Mouse (Mus musculus) testis, adult 2 months (tissue): ENCODE results near the gene Tbx2.

Experiments used
- CTCF ChIP-seq: fragments of 200-500 bp; IDR thresholded peaks from 2 replicates; pipeline ENCODE4 v1.5.1; 2012; ENCODE audit warnings: low read depth, mild to moderate bottlenecking, inconsistent platforms, low read length, moderate library complexity; ENCODE audit not compliant: control insufficient read depth, insufficient read depth, insufficient replicate concordance
- POLR2A ChIP-seq: fragments of 200-500 bp; IDR thresholded peaks from 2 replicates; pipeline ENCODE4 v1.6.1; 2012; ENCODE audit warnings: low read depth, mild to moderate bottlenecking, inconsistent platforms, low read length, moderate library complexity; ENCODE audit not compliant: control insufficient read depth

DNA sequence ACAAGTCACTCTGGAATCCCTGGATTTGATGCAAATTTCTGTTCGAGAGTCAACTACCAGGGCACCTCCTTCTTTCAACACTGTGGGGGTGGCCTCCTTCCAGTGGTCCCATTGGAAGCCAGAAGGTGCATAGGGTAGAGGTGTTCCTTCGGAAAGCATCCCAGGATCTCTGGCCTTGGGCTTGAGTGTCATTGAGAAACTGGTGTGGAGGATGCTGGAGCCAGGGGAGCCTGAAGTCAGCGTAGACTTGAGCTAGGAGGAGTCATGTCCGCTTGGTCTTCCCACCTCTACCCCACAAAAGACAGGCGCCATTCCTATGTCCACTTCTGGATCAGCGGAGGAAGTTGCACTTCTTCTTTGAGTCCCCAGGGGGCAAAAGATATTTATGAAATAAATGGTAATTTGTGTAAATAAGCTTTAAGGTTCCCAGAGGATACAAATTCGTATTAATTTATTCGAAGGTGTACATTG is 8.9 kb downstream of the Tbx2 start:
- no peak for TF ChIP-seq CTCF
- TF ChIP-seq POLR2A: no peak
